Mouse (Mus musculus) liver, embryonic 14.5 days (tissue): Measurements from ENCODE around the gene Dlg2. TPM values are rescaled to one million over a fixed set of nuclear protein-coding genes. Genes with fewer than 3 reads are reported as not detected.

Experiments
- ATAC-seq: fragments of 200-750 bp; cut with Nextera tagmentation; 2 replicates; pipeline ENCODE4 v1.8.0; 2017; ENCODE audit warnings: moderate number of reproducible peaks, mild to moderate bottlenecking, moderate library complexity; ENCODE audit not compliant: insufficient read depth
- DNase-seq, 3 experiments: peaks; one replicate each; pipeline ENCODE4 v3.0.0-alpha.2; 2012 to 2013; ENCODE audit warnings: low read depth in 3 of 3, low spot score in 3 of 3
- H3K27ac ChIP-seq: fragments of 300-500 bp; sonication (generic); 2 replicates; pipeline ENCODE4 v1.5.1; 2014; ENCODE audit warnings: moderate library complexity, mild to moderate bottlenecking, control low read depth, inconsistent platforms
- H3K27me3 ChIP-seq: fragments of 300-500 bp; sonication (generic); 2 replicates; pipeline ENCODE4 v1.6.1; 2014; ENCODE audit warnings: mild to moderate bottlenecking, low read length, moderate library complexity; ENCODE audit not compliant: control insufficient read depth, insufficient read depth
- H3K36me3 ChIP-seq: fragments of 300-500 bp; sonication (generic); replicated peaks from 2 replicates; pipeline ENCODE4 v1.6.1; 2014; ENCODE audit warnings: low read depth; ENCODE audit not compliant: control insufficient read depth, insufficient read depth
- H3K4me1 ChIP-seq, 2 experiments: fragments of 200-500 bp in 1 of 2; fragments of 300-500 bp in 1 of 2; sonication (generic) in 1 of 2; replicated peaks; 2 replicates each; pipeline ENCODE4 v1.6.1; 2012 to 2014; ENCODE audit warnings: antibody characterized with exemption in 1 of 2, inconsistent platforms in 1 of 2, low read length in 1 of 2; ENCODE audit not compliant: control insufficient read depth in 2 of 2, insufficient read depth in 2 of 2
- H3K4me2 ChIP-seq: fragments of 300-500 bp; sonication (generic); 2 replicates; pipeline ENCODE4 v1.6.1; 2014; ENCODE audit warnings: low read depth, mild to moderate bottlenecking, control low read depth, moderate library complexity
- H3K4me3 ChIP-seq, 2 experiments: fragments of 200-500 bp in 1 of 2; fragments of 300-500 bp in 1 of 2; sonication (generic) in 1 of 2; 2 replicates each; pipeline ENCODE4 v1.5.1; 2012 to 2014; ENCODE audit warnings: low read depth in 2 of 2, low read length in 2 of 2, mild to moderate bottlenecking in 2 of 2, control low read depth in 1 of 2, inconsistent platforms in 1 of 2, moderate library complexity in 1 of 2; ENCODE audit not compliant: insufficient read depth in 1 of 2
- H3K9ac ChIP-seq: fragments of 300-500 bp; sonication (generic); replicated peaks from 2 replicates; pipeline ENCODE4 v1.6.1; 2014; ENCODE audit warnings: mild to moderate bottlenecking, control low read depth, moderate library complexity
- H3K9me3 ChIP-seq: fragments of 300-500 bp; sonication (generic); 2 replicates; pipeline ENCODE4 v1.6.1; 2016; ENCODE audit warnings: low read length, mixed read lengths; ENCODE audit not compliant: control insufficient read depth
- CTCF ChIP-seq: IDR thresholded peaks from 2 replicates; pipeline ENCODE4 v1.5.1; 2016; ENCODE audit warnings: antibody characterized with exemption, low read depth, control low read depth
- EP300 ChIP-seq: IDR thresholded peaks from 2 replicates; pipeline ENCODE4 v1.6.1; 2016; ENCODE audit warnings: antibody characterized with exemption, low read depth
- WGBS: fragments of 180-500 bp; shearing (Covaris S2); extraction: QIAGEN DNeasy Blood & Tissue Kit; methylation state at CpG from one replicate; pipeline ENCODE4 v1.1.7; 2014; ENCODE audit not compliant: insufficient replicate concordance; 5-methylcytosine and 5-hydroxymethylcytosine counted together
- polyA plus RNA-seq, 2 experiments: library from polyadenylated mRNA; depleted of rRNA in 1 of 2; stranded (reverse) in 1 of 2; unstranded in 1 of 2; fragments of >200 nt; fragmentation: Nextera tagmentation in 1 of 2; extraction: Ambion mirVana in 1 of 2; gene quantifications; 2 replicates each; pipeline versions ENCODE4 v1.2.1 to v1.2.3; 2012 to 2014

Dlg2 gene
- polyA plus RNA-seq, 2 experiments, result 0.33 to 0.44 TPM

GRCm38 (mm10) chr7:92199131-92199530 is 1722.7 kb downstream of the Dlg2 start:
- H3K9me3 ChIP-seq, result no peaks in the 10 kb centered on the region
- 18% methylated on average over 1 of the region's 1 CpGs for WGBS
- no peak for TF ChIP-seq EP300
- no peak for TF ChIP-seq CTCF

GRCm38 (mm10) chr7:92210701-92211100 is 1734.2 kb downstream of the Dlg2 start:
- Histone ChIP-seq H3K27me3 (no peaks in the 10 kb centered on the region), H3K36me3 (no peaks in the 10 kb centered on the region), H3K9ac (no peak overlapping the region), H3K9me3 (no peaks in the 10 kb centered on the region), H3K4me2 (no peak overlapping the region), H3K4me3 (no peak overlapping the region), H3K4me1 (no peaks in the 10 kb centered on the region), H3K27ac (no peak overlapping the region)
- DNase-seq, result no peak
- ATAC-seq, result no peak
- WGBS, result 58% methylated on average over 5 of the region's 5 CpGs
- TF ChIP-seq EP300 (no peak), CTCF (no peak)

More at GRCm38 (mm10) chr7:92199131-92199530, 1722.7 kb downstream of the Dlg2 start:
- Histone ChIP-seq H3K4me3 (no peak overlapping the region), H3K9ac (no peak overlapping the region), H3K36me3 (no peaks in the 10 kb centered on the region), H3K4me1 (no peaks in the 10 kb centered on the region), H3K4me2 (no peak overlapping the region), H3K27ac (no peak overlapping the region), H3K27me3 (no peaks in the 10 kb centered on the region)
- no peak for DNase-seq
- no peak for ATAC-seq

- Histone ChIP-seq H3K27me3 (no peaks in the 10 kb centered on the region), H3K9me3 (no peaks in the 10 kb centered on the region), H3K36me3 (no peaks in the 10 kb centered on the region), H3K4me3 (no peak overlapping the region), H3K4me1 (no peaks in the 10 kb centered on the region), H3K27ac (no peak overlapping the region), H3K4me2 (no peak overlapping the region), H3K9ac (no peak overlapping the region)
- TF ChIP-seq EP300 (no peak), CTCF (no peak)
- DNase-seq (no peak), ATAC-seq (no peak)
- 70% methylated on average over 5 of the region's 5 CpGs for WGBS
Observed at GRCm38 (mm10) chr7:92213751-92214150, 1737.3 kb downstream of the Dlg2 start.

- no peaks in the 10 kb centered on the region for H3K9me3 ChIP-seq
- no peak for TF ChIP-seq EP300
- H3K4me1 ChIP-seq, result no peaks in the 10 kb centered on the region
- no peak overlapping the region for H3K27ac ChIP-seq
- ATAC-seq (no peak), DNase-seq (no peak)
- no peaks in the 10 kb centered on the region for H3K27me3 ChIP-seq
- H3K9ac ChIP-seq, result no peak overlapping the region
- no peak overlapping the region for H3K4me3 ChIP-seq
- no peaks in the 10 kb centered on the region for H3K36me3 ChIP-seq
- H3K4me2 ChIP-seq, result no peak overlapping the region
Observed at GRCm38 (mm10) chr7:92218171-92218570, 1741.7 kb downstream of the Dlg2 start.

- H3K36me3 ChIP-seq, result no peaks in the 10 kb centered on the region
- no peak overlapping the region for H3K27ac ChIP-seq
- no peaks in the 10 kb centered on the region for H3K4me1 ChIP-seq
- no peak overlapping the region for H3K9ac ChIP-seq
- no peaks in the 10 kb centered on the region for H3K9me3 ChIP-seq
- H3K4me2 ChIP-seq, result no peak overlapping the region
- no peak overlapping the region for H3K4me3 ChIP-seq
- TF ChIP-seq EP300 (no peak), CTCF (no peak)
- DNase-seq, result no peak
- no peak for ATAC-seq
- no peaks in the 10 kb centered on the region for H3K27me3 ChIP-seq
Observed at GRCm38 (mm10) chr7:92220619-92221018, 1744.1 kb downstream of the Dlg2 start.
